Mouse (Mus musculus) layer of hippocampus, adult 6 months (tissue): ENCODE results near the gene Prss58. TPM values are rescaled to one million over a fixed set of nuclear protein-coding genes. Genes with fewer than 3 reads are reported as not detected.

ENCODE experiments used
- long read RNA-seq, 2 experiments: library from polyadenylated mRNA; unstranded; transcript quantifications; one replicate each; pipeline ENCODE4 v2.0.0; 2019 to 2020
- polyA plus RNA-seq: library from polyadenylated mRNA; unstranded; fragments of <200 nt; fragmentation: Nextera tagmentation; gene quantifications from 2 replicates; pipeline ENCODE4 v1.2.3, GENCODE M21; 2021

Prss58 gene
- polyA plus RNA-seq, result not detected in 2 replicates
- long read RNA-seq, experiment 1, result 0 reads
- long read RNA-seq, experiment 2, result 0 reads

GRCm38 (mm10) chr6:40900287-40900686 is at the start of gene Prss58:
TSS of gene Prss58 (minus strand) at chr6:40900387.

GRCm38 (mm10) chr6:40940457-40940856 is 40.3 kb upstream of the Prss58 start, which contains the start of gene 1700074P13Rik:
TSS of gene 1700074P13Rik (minus strand) at chr6:40940557.

GRCm38 (mm10) chr6:40887394-40887793 is 12.8 kb downstream of the Prss58 start, which contains the start of gene Moxd2:
TSS of gene Moxd2 (minus strand) at chr6:40887494.

Other genes starting within 250 kb of the Prss58 start
- not detected in 2 replicates for gene Moxd2, start 12.9 kb downstream of the Prss58 start, polyA plus RNA-seq
- not detected in 2 replicates for gene 1700074P13Rik, start 40.2 kb upstream of the Prss58 start, polyA plus RNA-seq
- gene Gm4744, start 51.5 kb upstream of the Prss58 start, polyA plus RNA-seq, result not detected in 2 replicates
- not detected in 2 replicates for gene 1810009J06Rik, start 64.4 kb upstream of the Prss58 start, polyA plus RNA-seq
- gene Gm2663, start 99.1 kb upstream of the Prss58 start, polyA plus RNA-seq, result not detected in 2 replicates
- gene 2210010C04Rik, start 135.1 kb upstream of the Prss58 start, polyA plus RNA-seq, result not detected in 2 replicates